Mouse (Mus musculus) kidney, postnatal 0 days (tissue): ENCODE measurements at regions not wholly inside any gene's neighbourhood (a gene's known extent, or its start where the extent isn't known, plus 50 kb on each side); places are given as distances from the start of the nearest gene placed in this dataset.
A peak's percentile ranks its signal among the peaks of the same experiment; 100 is the strongest.

Experiments used
- ATAC-seq: fragments of 200-750 bp; cut with Nextera tagmentation; replicated peaks from 2 replicates; pipeline ENCODE4 v1.8.0; 2017; ENCODE audit warnings: low read depth, moderate number of reproducible peaks, moderate TSS enrichment, moderate library complexity; ENCODE audit not compliant: low FRiP score
- DNase-seq: peaks from one replicate; pipeline ENCODE4 v3.0.0-alpha.2; 2016; ENCODE audit warnings: low spot score
- H3K27ac ChIP-seq: fragments of 300-500 bp; sonication (generic); 2 replicates; pipeline ENCODE4 v1.5.1; 2014; ENCODE audit warnings: mild to moderate bottlenecking
- H3K27me3 ChIP-seq: fragments of 300-500 bp; sonication (generic); 2 replicates; pipeline ENCODE4 v1.6.1; 2014; ENCODE audit warnings: low read length, mixed read lengths; ENCODE audit not compliant: insufficient read depth
- H3K36me3 ChIP-seq: fragments of 300-500 bp; sonication (generic); 2 replicates; pipeline ENCODE4 v1.6.1; 2014; ENCODE audit warnings: low read length, mixed read lengths; ENCODE audit not compliant: insufficient read depth
- H3K4me1 ChIP-seq: fragments of 300-500 bp; sonication (generic); replicated peaks from 2 replicates; pipeline ENCODE4 v1.6.1; 2014; ENCODE audit warnings: antibody characterized with exemption, low read length, mixed read lengths; ENCODE audit not compliant: insufficient read depth
- H3K4me2 ChIP-seq: fragments of 300-500 bp; sonication (generic); 2 replicates; pipeline ENCODE4 v1.6.1; 2014; ENCODE audit warnings: mild to moderate bottlenecking, low read length, moderate library complexity, mixed read lengths
- H3K4me3 ChIP-seq: fragments of 300-500 bp; sonication (generic); replicated peaks from 2 replicates; pipeline ENCODE4 v1.5.1; 2014; ENCODE audit warnings: low read depth, low read length
- H3K9ac ChIP-seq: fragments of 300-500 bp; sonication (generic); 2 replicates; pipeline ENCODE4 v1.6.1; 2014; ENCODE audit warnings: low read depth, low read length
- H3K9me3 ChIP-seq: fragments of 300-500 bp; sonication (generic); replicated peaks from 2 replicates; pipeline ENCODE4 v1.6.1; 2016; ENCODE audit warnings: low read length, inconsistent platforms, mixed read lengths
- CTCF ChIP-seq: IDR thresholded peaks from 2 replicates; pipeline ENCODE4 v1.5.1; 2016; ENCODE audit warnings: antibody characterized with exemption, low read depth, mild to moderate bottlenecking, moderate library complexity
- WGBS: fragments of 180-500 bp; shearing (Covaris S2); extraction: QIAGEN DNeasy Blood & Tissue Kit; methylation state at CpG from one replicate; pipeline ENCODE4 v1.1.7; 2014; 5-methylcytosine and 5-hydroxymethylcytosine counted together

GRCm38 (mm10) chr13:115575052-115575891 lies 473.5 kb upstream of the Itga1 start:
- Histone ChIP-seq H3K4me1 (no peaks in the 10 kb centered on the region), H3K4me3 (no peak overlapping the region), H3K9ac (no peak overlapping the region), H3K4me2 (no peak overlapping the region), H3K36me3 (no peaks in the 10 kb centered on the region), H3K9me3 (no peaks in the 10 kb centered on the region), H3K27ac (no peak overlapping the region), H3K27me3 (no peaks in the 10 kb centered on the region)
- ATAC-seq (no peak), DNase-seq (no peak)
- TF ChIP-seq CTCF: no peak
- 85% methylated on average over 6 of the region's 6 CpGs for WGBS

DNA sequence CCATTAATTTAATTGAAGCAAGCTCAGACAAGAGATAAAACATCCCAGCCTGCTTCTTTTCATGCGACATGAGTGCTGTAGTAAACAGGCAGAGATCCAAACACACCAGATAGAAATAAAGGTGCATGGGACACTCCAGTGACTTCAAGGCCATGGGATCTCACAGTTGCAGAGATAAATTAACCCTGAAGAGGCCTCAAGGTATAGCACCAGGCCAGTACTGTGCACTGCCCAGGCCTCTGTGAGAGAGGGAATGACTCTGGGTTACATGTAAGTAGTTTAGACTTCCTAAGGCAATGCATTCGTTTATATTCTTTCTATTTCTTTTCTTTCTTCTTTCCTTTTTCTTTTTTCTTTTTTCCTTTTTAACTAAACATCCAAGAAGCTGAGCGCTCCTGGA lies 439.4 kb upstream of the Itga1 start:
- H3K9ac ChIP-seq: no peak overlapping the region
- H3K27ac ChIP-seq: no peak overlapping the region
- H3K36me3 ChIP-seq: no peaks in the 10 kb centered on the region
- DNase-seq (no peak), ATAC-seq (no peak)
- WGBS: 74% methylated on average over 3 of the region's 3 CpGs
- TF ChIP-seq CTCF: no peak
- no peaks in the 10 kb centered on the region for H3K4me1 ChIP-seq
- no peaks in the 10 kb centered on the region for H3K9me3 ChIP-seq
- H3K4me2 ChIP-seq: no peak overlapping the region
- H3K4me3 ChIP-seq: no peak overlapping the region
- H3K27me3 ChIP-seq: no peaks in the 10 kb centered on the region

DNA sequence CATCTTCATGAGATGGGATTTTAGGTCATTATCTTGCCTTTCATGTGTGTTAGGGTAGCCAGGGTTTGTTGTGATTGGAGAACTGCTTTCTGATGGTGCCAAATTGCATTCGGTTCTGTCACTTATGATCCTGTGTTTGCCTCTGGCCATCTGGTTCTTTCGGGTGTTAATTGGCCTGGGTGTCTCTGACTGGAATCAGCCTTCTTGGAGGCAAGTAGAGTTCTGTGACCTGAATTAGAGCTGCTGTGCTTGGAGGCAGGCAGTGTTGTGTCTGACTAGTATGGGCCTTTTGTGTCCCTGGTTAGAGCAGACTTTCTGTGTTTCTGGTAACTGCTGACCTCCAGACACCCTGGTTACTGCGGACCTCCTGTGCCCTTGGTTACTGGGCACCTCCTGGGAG lies 434.1 kb upstream of the Itga1 start:
- DNase-seq (no peak), ATAC-seq (no peak)
- WGBS: 52% methylated on average over 3 of the region's 3 CpGs
- no peak for TF ChIP-seq CTCF
- Histone ChIP-seq H3K9me3 (no peaks in the 10 kb centered on the region), H3K4me2 (no peak overlapping the region), H3K36me3 (no peaks in the 10 kb centered on the region), H3K27ac (no peak overlapping the region), H3K9ac (no peak overlapping the region), H3K27me3 (no peaks in the 10 kb centered on the region), H3K4me1 (no peaks in the 10 kb centered on the region), H3K4me3 (no peak overlapping the region)

DNA sequence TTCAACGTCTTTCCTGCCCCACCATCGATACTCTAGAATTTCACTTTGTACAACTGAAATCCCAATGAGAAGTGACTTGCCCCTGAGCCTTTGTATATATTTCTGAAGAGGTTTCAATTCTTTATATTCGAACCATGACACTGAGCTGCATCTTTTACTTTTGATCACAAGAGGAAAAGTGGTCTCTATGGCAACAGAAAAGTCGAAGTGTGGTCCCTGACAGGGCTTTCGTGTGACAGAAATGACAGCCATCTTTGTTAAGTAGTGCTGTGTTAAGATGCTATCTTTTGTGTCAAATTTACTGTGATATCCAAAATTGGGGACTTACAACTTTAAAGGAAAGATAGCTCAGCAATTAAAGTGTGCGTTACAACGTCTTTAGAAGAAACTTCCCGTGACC lies 412.1 kb upstream of the Itga1 start:
- ATAC-seq: no peak
- 53% methylated on average over 8 of the region's 8 CpGs for WGBS

GRCm38 (mm10) chr13:115512214-115512613 lies 410.4 kb upstream of the Itga1 start:
- H3K9ac ChIP-seq: no peak overlapping the region
- H3K36me3 ChIP-seq: no peaks in the 10 kb centered on the region
- no peaks in the 10 kb centered on the region for H3K4me1 ChIP-seq
- ATAC-seq (no peak), DNase-seq (peak; percentile 4)
- TF ChIP-seq CTCF: no peak
- no peak overlapping the region for H3K4me3 ChIP-seq
- H3K27me3 ChIP-seq: no peaks in the 10 kb centered on the region
- no peaks in the 10 kb centered on the region for H3K9me3 ChIP-seq
- no peak overlapping the region for H3K27ac ChIP-seq
- H3K4me2 ChIP-seq: no peak overlapping the region

More for the DNA sequence above, 412.1 kb upstream of the Itga1 start:
- H3K4me3 ChIP-seq: no peak overlapping the region
- no peak overlapping the region for H3K27ac ChIP-seq
- no peak for TF ChIP-seq CTCF
- H3K4me1 ChIP-seq: no peaks in the 10 kb centered on the region
- no peaks in the 10 kb centered on the region for H3K9me3 ChIP-seq
- no peak overlapping the region for H3K9ac ChIP-seq
- H3K27me3 ChIP-seq: no peaks in the 10 kb centered on the region
- H3K36me3 ChIP-seq: no peaks in the 10 kb centered on the region
- no peak overlapping the region for H3K4me2 ChIP-seq
- DNase-seq: no peak

- Histone ChIP-seq H3K27me3 (no peaks in the 10 kb centered on the region), H3K27ac (no peak overlapping the region), H3K9me3 (no peaks in the 10 kb centered on the region; the same call in 1 of the 2 replicates), H3K4me1 (no peaks in the 10 kb centered on the region), H3K4me2 (no peak overlapping the region), H3K9ac (no peak overlapping the region), H3K36me3 (no peaks in the 10 kb centered on the region), H3K4me3 (no peak overlapping the region)
- TF ChIP-seq CTCF: no peak
- peak; percentile 59; the same call in 1 of the 2 replicates for ATAC-seq
- peak; percentile 72 for DNase-seq
- 31% methylated on average over 3 of the region's 3 CpGs for WGBS
Observed at GRCm38 (mm10) chr13:115508646-115509045, 406.9 kb upstream of the Itga1 start.
